Mouse (Mus musculus) layer of hippocampus, adult 8-10 months (tissue): ENCODE results near the gene Gpr33. TPM values are rescaled to one million over a fixed set of nuclear protein-coding genes. Genes with fewer than 3 reads are reported as not detected.

Experiments used
- DNase-seq, 2 experiments: peaks; one replicate each; pipeline ENCODE4 v3.0.0; 2022; ENCODE audit warnings: low spot score in 2 of 2
- total RNA-seq, 4 experiments: library from RNA; stranded (reverse); gene quantifications; 2 replicates each; pipeline ENCODE4 v1.2.4; 2022

Gene Gpr33
- total RNA-seq, 4 experiments from 2014 or later: not detected

DNA sequence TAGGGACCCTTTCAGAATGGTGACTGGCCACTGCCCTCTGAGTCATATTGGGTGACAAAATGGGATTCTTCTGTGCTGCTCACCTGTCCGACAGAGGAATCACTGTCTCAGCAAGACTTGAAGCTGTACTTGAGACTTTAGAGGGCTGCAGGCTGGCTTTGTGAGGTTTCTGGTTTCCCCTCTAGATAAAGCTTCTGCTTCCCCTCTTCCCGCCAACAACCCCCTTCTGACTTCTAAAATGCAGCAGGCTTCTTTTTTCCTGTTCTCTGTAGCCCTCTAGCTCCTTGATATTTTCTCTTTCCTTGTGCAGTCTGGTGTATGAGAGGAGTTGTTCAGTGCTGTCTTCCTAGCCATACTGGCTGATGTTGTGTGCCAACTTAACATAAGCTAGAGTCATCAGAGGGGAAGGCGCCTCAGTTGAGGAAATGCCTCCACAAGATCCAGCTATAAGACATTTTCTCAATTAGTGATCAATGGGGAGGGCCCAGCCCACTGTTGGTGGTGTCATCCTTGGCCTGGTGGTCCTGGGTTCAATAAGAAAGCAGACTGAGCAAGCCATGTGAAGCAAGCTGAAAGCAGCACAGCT lies 42.6 kb downstream of the Gpr33 start:
- DNase-seq: no peak

DNA sequence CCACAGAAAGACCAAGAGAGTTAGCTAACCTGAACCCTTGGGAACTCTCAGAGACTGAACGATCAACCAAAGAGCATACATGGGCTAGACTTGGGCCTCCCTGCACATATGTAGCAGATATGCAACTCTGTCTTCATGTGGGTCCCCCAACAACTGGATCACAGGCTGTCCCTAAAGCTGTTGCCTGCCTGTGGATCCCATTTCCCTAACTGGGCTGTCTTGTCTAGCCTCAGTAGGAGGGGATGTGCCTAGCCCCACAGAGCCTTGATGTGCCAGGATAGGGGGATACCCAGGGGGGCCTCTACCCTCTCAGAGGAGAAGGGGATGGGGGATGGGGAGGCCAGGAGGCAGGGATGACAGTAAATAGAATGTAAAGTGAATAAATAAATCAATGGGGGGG lies 44.2 kb downstream of the Gpr33 start:
- no peak for DNase-seq

DNA sequence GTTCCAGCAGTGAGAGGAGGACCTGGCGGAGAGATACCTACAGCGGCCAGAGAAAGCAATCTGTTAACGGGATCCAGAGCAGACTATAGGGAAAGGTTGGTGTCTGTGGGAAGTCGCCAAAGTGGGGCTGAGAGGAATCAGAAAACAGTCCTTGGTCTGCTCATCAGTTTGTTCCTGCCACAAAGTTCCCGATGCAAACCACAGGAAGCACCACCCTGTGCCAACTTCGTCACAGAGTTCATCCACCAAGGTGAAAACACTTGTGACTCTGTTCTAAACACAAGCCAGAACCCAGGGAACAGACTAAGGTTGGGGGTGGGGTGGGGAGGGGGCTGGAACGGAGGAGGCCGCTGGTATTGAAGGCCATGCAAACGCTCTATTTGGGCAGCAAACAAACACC lies 51.3 kb downstream of the Gpr33 start:
- no peak for DNase-seq

DNA sequence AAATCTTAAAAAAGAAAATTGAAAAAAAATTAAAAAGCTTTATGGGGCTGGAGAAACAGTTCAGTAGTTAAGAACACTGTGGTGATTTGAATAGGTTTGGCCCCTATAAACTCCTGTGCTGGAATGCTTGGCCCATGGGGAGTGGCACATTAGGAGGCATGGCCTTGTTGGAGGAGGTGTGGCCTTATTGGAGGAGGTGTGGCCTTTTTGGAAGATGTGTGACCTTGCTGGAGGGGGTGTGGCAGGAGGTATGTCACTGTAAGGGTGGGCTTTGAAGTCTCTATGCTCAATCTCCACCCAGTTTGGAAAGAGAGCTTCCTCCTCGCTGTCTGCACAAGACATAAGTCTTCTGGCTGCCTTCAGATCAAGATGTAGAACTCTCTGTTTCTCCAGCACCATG lies 53.5 kb downstream of the Gpr33 start:
- no peak for DNase-seq

Other genes starting within 250 kb of the Gpr33 start
- 10 to 100 TPM; 76.0 to 86.8 (median 83.3) TPM for gene Hectd1, start 198.5 kb downstream of the Gpr33 start, total RNA-seq
- 10 to 100 TPM in 3 of 4 experiments, 1 to 10 TPM in 1; 8.0 to 12.4 (median 11.2) TPM for gene Heatr5a, start 56.7 kb downstream of the Gpr33 start, total RNA-seq
- gene Dtd2, start 21.6 kb downstream of the Gpr33 start, total RNA-seq: 10 to 100 TPM in 1 of 4 experiments, 1 to 10 TPM in 3; 8.1 to 12.5 (median 9.5) TPM
- gene Nubpl, start 69.7 kb upstream of the Gpr33 start, total RNA-seq: 1 to 10 TPM; 4.0 to 5.1 (median 4.9) TPM